Mouse (Mus musculus) erythroblast, embryonic 14.5 days (primary cell): ENCODE results near the gene Slc37a1.

ENCODE experiments used
- GATA1 ChIP-seq: IDR thresholded peaks from 2 replicates; pipeline ENCODE4 v1.6.1; 2012; ENCODE audit warnings: low read length, inconsistent platforms, mixed read lengths
- TAL1 ChIP-seq: IDR thresholded peaks from 3 replicates; pipeline ENCODE4 v1.6.1; 2012; ENCODE audit warnings: low read length, inconsistent platforms, mixed read lengths

DNA sequence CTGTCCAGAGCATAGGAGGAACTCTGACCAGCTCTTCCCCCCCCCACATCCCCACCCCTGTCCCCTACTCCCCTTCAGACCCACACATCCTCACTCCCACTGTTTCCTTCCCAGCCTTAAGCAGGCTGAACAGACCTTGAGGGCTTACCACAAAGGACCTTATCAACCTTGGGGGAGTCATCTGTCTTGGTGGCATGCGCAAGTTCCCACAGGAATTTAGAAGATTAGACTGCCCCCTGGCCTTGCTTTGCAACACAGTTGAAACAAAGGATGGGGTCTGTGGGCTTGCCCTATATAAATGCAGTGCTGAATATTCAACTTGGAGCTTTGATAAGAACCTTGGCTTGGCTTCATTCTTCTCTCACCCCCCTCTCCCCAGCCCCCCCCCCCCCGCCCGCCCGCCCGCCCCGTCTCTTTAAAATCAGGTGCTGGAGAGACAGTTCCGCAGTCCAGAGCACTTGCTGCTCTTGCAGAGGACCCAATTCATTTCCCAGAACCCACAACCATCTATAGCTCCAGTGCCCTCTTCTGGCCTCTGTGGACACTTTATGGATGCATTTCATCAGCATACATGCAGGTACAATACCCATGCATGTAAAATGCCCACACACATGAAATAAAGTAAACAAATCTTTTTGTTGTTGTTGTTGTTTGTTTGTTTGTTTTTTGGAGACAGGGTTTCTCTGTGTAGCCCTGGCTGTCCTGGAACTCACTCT is 15.3 kb upstream of the Slc37a1 start:
- TF ChIP-seq GATA1 (no peak), TAL1 (no peak)
